Mouse (Mus musculus) stomach, embryonic 16.5 days (tissue): ENCODE data around the gene Dlk1. TPM values are rescaled to one million over a fixed set of nuclear protein-coding genes. Genes with fewer than 3 reads are reported as not detected.

Experiments
- ATAC-seq: fragments of 200-750 bp; cut with Nextera tagmentation; 2 replicates; pipeline ENCODE4 v1.8.0; 2017; ENCODE audit warnings: moderate number of reproducible peaks, moderate TSS enrichment; ENCODE audit not compliant: insufficient read depth, low FRiP score
- H3K27ac ChIP-seq: fragments of 300-500 bp; sonication (generic); 2 replicates; pipeline ENCODE4 v1.5.1; 2014; ENCODE audit warnings: low read length
- H3K27me3 ChIP-seq: fragments of 300-500 bp; sonication (generic); 2 replicates; pipeline ENCODE4 v1.6.1; 2014; ENCODE audit warnings: low read length, control low read depth, mixed read lengths; ENCODE audit not compliant: control insufficient read depth, insufficient read depth
- H3K36me3 ChIP-seq: fragments of 300-500 bp; sonication (generic); 2 replicates; pipeline ENCODE4 v1.6.1; 2014; ENCODE audit warnings: low read length; ENCODE audit not compliant: control insufficient read depth, insufficient read depth
- H3K4me1 ChIP-seq: fragments of 300-500 bp; sonication (generic); 2 replicates; pipeline ENCODE4 v1.6.1; 2014; ENCODE audit warnings: low read length, control low read depth, mixed read lengths; ENCODE audit not compliant: control insufficient read depth, insufficient read depth
- H3K4me2 ChIP-seq: fragments of 300-500 bp; sonication (generic); 2 replicates; pipeline ENCODE4 v1.6.1; 2014; ENCODE audit warnings: low read depth, low read length, mixed read lengths
- H3K4me3 ChIP-seq: fragments of 300-500 bp; sonication (generic); replicated peaks from 2 replicates; pipeline ENCODE4 v1.5.1; 2014; ENCODE audit warnings: mild to moderate bottlenecking, low read length
- H3K9ac ChIP-seq: fragments of 300-500 bp; sonication (generic); 2 replicates; pipeline ENCODE4 v1.6.1; 2014; ENCODE audit warnings: low read length
- H3K9me3 ChIP-seq: fragments of 300-500 bp; sonication (generic); replicated peaks from 2 replicates; pipeline ENCODE4 v1.6.1; 2016; ENCODE audit warnings: low read length, control low read depth; ENCODE audit not compliant: control insufficient read depth
- WGBS: fragments of 180-500 bp; shearing (Covaris S2); extraction: QIAGEN DNeasy Blood & Tissue Kit; methylation state at CpG from one replicate; pipeline ENCODE4 v1.1.7; 2014; 5-methylcytosine and 5-hydroxymethylcytosine counted together
- polyA plus RNA-seq: library from polyadenylated mRNA; unstranded; fragments of >200 nt; fragmentation: Nextera tagmentation; extraction: Ambion mirVana; gene quantifications from 2 replicates; pipeline ENCODE4 v1.2.1, GENCODE M21; 2015

Gene Dlk1
- polyA plus RNA-seq, 1 experiment from 2014 or later, result 542 TPM

DNA sequence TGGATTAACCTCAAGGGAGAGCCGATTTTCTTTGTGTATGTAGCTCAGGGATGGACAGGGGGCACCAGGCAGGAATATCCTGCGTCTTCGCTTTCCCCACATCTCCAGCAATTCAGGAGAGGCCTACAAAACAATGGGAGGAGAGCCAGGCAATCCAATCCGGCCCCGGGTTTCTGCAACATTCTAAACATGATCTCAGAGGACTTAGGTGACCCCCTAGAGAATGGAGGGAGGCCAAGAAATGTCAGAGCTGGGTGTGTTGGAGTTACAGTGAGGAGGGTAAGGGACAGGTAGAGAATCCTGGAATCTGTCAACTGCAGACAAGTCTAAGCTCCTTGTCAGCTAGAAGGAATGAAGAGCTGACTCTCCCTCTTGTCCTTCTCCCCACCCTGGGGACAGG, 35.9 kb upstream of the Dlk1 start:
- Histone ChIP-seq H3K36me3 (no peaks in the 10 kb centered on the region), H3K27me3 (no peaks in the 10 kb centered on the region), H3K4me2 (no peak overlapping the region), H3K4me3 (no peak overlapping the region), H3K9me3 (no peaks in the 10 kb centered on the region), H3K27ac (peak overlapping the region; percentile 97), H3K9ac (peak overlapping the region; percentile 33), H3K4me1 (peaks cover 60% of the 10 kb centered on the region)
- 57% methylated on average over 5 of the region's 5 CpGs for WGBS
- no peak for ATAC-seq

DNA sequence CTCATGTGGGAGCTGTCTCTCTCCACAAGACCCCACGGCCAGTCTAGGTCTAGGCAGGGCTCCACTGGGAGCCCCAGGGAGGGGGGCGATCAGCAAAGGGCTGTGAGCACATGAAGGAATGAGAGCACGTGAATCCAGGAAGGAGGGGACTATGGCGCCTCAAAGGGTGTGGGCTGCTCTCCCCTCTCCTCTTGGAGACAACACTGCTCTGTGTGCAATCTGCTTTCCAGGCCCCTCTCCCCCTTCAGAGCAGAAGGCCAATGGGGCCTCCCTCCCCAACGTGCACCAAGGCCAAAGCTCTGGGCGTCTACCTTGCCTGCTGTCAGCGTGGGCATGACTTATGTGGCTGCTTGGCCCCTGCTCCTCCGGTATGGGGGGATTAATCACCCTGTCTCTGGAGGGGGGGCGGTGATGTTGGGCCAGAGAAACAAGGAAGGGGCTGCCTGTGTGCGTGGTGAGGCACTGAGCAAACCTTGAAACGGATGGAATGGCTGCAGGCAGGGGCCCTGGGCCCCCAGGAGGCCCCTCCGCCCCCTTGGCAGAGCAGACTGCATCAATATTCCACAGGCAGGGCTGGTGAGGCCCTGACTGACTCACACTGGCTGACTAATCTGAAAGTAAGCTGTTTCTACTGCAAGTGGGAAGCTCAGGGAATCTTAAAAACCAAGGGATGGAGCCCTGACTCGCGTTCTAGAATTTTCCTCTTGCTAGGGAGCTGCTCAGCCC, 35.0 kb upstream of the Dlk1 start:
- Histone ChIP-seq H3K27ac (peak overlapping the region; percentile 97), H3K9me3 (no peaks in the 10 kb centered on the region), H3K4me1 (peaks cover 51% of the 10 kb centered on the region), H3K36me3 (no peaks in the 10 kb centered on the region), H3K9ac (peak overlapping the region; percentile 33), H3K27me3 (no peaks in the 10 kb centered on the region), H3K4me2 (no peak overlapping the region; the same call in 1 of the 2 replicates), H3K4me3 (no peak overlapping the region)
- 20% methylated on average over 14 of the region's 14 CpGs for WGBS
- ATAC-seq, result peak; percentile 91

DNA sequence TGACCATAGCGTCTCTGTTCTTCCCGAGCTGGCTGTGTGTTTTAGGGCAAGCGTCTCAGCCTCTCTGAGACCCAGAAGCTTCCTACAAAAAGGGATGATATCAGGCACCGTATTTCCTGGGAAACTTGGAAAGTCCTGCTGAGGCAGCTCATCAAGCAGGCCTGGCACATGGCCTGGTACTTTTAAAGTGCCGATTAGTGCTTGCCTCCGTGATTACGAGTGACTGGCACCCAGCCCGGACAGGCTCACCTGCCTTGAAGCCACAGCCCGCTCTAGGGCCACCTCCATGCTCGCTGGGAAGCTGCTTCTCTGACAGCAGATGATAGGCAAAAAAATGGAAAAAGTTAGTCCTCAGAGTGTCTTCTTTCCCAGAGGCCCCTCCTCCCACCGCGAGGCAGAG, 32.6 kb upstream of the Dlk1 start:
- 67% methylated on average over 12 of the region's 12 CpGs for WGBS
- Histone ChIP-seq H3K9ac (peak overlapping the region; percentile 28; the same call in 1 of the 2 replicates), H3K27me3 (no peaks in the 10 kb centered on the region), H3K27ac (peak overlapping the region; percentile 54), H3K4me3 (no peak overlapping the region), H3K36me3 (no peaks in the 10 kb centered on the region), H3K4me1 (peaks cover 50% of the 10 kb centered on the region), H3K9me3 (no peaks in the 10 kb centered on the region), H3K4me2 (no peak overlapping the region)
- no peak for ATAC-seq

DNA sequence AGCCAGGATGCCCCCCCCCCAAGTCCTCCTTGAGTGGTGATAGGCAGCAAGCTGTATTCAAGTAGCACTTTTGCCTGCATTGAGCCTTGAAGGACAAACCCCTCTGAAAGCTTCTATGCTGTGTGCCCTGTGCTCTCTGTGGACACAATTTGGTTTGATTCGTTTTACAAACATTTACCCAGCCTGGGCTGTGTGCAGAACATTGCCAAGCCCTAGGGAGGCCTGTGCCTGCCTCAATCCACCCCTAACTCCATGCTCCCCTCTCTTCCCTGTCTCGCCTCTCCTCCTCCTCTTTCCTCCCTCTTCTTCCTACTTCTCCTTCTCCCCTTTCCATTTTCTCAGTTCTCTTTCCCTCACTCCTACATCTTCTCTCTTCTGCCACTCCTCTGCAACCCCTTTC, 29.5 kb upstream of the Dlk1 start:
- no peak overlapping the region for H3K4me2 ChIP-seq
- peak overlapping the region; percentile 50 for H3K27ac ChIP-seq
- H3K4me3 ChIP-seq, result no peak overlapping the region
- no peaks in the 10 kb centered on the region for H3K27me3 ChIP-seq
- peak; percentile 45; the same call in 1 of the 2 replicates for ATAC-seq
- WGBS, result 20% methylated on average over 2 of the region's 2 CpGs
- H3K9me3 ChIP-seq, result no peaks in the 10 kb centered on the region
- H3K4me1 ChIP-seq, result peaks cover 37% of the 10 kb centered on the region
- H3K36me3 ChIP-seq, result no peaks in the 10 kb centered on the region
- H3K9ac ChIP-seq, result no peak overlapping the region

DNA sequence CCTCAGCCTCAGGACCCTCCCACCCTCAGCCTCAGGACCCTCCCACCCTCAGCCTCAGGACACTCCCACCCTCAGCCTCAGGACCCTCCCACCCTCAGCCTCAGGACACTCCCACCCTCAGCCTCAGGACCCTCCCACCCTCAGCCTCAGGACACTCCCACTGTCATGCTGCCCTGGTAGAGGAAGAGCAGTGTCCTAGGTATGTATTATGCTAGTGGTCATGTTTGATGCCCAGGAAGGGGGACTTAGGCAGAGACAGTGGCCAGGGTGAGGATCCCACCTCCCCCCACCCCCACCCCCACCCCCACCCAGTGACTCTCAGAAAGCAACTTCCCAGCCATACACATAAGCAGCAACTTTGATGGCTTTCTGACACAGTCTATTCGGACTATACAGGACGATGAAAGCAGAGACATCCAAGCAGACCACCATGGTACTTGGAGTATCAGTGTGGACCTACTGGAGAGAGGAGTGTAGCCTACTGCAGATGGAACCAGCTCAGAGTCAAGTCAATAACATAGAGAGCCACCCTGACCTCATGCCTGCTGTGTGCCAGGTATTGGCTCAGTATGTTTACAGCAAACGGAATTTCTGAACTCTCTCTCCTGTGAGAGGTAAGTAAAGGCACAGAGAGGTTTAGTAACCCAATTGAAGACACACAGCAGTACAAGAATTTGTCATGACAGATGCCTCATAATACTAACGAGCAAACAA, 28.8 kb upstream of the Dlk1 start:
- no peaks in the 10 kb centered on the region for H3K36me3 ChIP-seq
- no peak overlapping the region for H3K4me3 ChIP-seq
- peak; percentile 38; the same call in 1 of the 2 replicates for ATAC-seq
- no peak overlapping the region for H3K9ac ChIP-seq
- no peaks in the 10 kb centered on the region for H3K9me3 ChIP-seq
- peaks cover 30% of the 10 kb centered on the region for H3K4me1 ChIP-seq
- H3K4me2 ChIP-seq, result no peak overlapping the region
- H3K27me3 ChIP-seq, result no peaks in the 10 kb centered on the region
- 65% methylated on average over 4 of the region's 4 CpGs for WGBS
- no peak overlapping the region for H3K27ac ChIP-seq

DNA sequence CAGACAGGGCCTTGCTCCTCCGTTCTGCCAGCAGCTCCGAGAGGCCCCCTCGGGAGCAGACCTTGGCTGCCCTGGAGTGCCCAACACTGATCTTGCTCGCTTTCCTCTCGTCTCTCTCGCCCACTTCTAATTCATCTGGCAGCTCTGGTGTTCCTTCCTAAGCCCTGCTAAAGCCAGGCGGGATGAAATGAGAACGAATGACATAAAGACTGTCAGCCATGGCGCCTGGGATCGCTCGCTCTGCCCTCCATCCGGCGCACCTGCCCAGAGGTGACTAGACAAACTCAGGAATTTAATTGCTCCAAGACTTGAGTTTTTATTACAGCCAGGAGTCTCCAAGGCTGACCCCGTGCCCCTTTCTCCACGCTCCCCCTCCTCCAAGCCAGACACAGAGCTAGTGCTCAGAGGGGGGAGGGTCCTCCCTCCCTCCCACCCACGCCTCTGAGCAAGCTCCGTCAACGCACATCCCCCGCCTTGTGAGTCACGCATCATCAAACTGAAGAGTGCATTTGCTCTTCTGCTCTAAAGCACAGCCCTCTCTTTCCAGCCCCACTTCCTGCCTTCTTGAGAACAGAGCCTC, 27.8 kb upstream of the Dlk1 start:
- ATAC-seq, result no peak; the same call in 1 of the 2 replicates
- no peak overlapping the region for H3K4me3 ChIP-seq
- 16% methylated on average over 20 of the region's 20 CpGs for whole genome bisulfite sequencing
- no peaks in the 10 kb centered on the region for H3K36me3 ChIP-seq
- no peaks in the 10 kb centered on the region for H3K27me3 ChIP-seq
- peak overlapping the region; percentile 19; the same call in 1 of the 2 replicates for H3K9ac ChIP-seq
- no peak overlapping the region for H3K4me2 ChIP-seq
- H3K4me1 ChIP-seq, result peaks cover 23% of the 10 kb centered on the region
- no peaks in the 10 kb centered on the region for H3K9me3 ChIP-seq
- peak overlapping the region; percentile 24; the same call in 1 of the 2 replicates for H3K27ac ChIP-seq

DNA sequence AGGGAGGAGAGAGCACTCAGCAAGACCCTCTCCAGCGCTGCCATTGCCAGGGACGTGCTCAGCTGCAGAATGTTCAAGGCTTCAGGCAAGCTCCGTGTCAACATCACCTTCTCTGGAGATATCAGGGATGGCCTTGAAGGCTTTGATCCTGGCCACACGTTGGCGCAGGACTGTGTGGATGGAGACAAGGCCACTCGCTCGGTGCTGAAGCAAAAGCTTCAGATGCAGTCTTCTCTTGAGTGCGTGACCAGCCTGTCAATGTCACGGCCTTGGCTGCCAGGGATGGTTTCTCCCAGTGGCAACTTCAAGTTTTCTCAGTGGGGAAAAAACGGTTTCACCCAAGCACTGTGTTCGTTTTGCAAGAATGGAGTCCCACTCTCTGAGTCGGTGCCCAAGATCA, 26.6 kb upstream of the Dlk1 start:
- Histone ChIP-seq H3K27ac (0 out of 2 replicates have a peak overlapping the region, but pooled peaks have one; percentile 27), H3K27me3 (no peaks in the 10 kb centered on the region), H3K36me3 (no peaks in the 10 kb centered on the region), H3K4me3 (no peak overlapping the region), H3K4me2 (no peak overlapping the region), H3K9ac (no peak overlapping the region), H3K4me1 (peaks cover 18% of the 10 kb centered on the region), H3K9me3 (no peaks in the 10 kb centered on the region)
- no peak for ATAC-seq
- 79% methylated on average over 12 of the region's 12 CpGs for WGBS

DNA sequence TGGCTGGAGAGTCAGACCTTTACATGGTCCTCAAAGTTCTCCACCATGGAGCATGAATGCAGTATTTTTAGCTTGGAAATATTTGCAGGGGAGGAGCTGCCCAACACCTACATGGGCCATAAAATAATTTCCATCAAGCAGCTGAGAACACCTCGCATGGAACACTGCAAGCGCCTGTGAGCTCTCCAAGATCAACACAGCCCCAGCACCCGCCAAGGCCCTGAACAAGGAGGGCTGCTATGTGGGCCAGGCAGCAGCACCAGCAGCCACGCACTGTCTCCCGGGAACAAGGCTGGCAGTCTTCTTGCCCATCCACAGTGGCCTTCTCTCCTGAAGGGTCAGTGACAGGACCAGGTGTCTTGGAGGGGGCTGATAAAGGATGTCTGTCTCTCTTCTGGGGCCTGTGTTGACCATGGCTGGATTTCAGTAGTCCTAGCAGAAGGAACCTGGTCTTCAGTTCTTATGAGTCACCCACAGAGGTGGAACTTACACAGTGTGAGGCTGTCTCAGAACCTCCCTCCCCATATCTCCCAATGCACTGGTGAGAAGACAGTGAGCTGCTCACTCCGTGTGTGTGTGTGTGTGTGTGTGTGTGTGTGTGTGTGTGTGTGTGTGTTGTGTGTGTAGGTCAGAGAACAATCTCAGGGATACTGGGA, 20.0 kb upstream of the Dlk1 start:
- Histone ChIP-seq H3K27me3 (no peaks in the 10 kb centered on the region), H3K27ac (no peak overlapping the region), H3K9ac (no peak overlapping the region), H3K4me3 (no peak overlapping the region), H3K4me1 (peaks cover 23% of the 10 kb centered on the region), H3K36me3 (no peaks in the 10 kb centered on the region), H3K9me3 (no peaks in the 10 kb centered on the region), H3K4me2 (no peak overlapping the region)
- ATAC-seq, result no peak
- WGBS, result 61% methylated on average over 6 of the region's 6 CpGs
